Mouse (Mus musculus) ES-E14 (cell line): ENCODE data around the gene Pla2g4a.

ENCODE experiments used
- CHD2 ChIP-seq: IDR thresholded peaks from 2 replicates; pipeline ENCODE4 v1.6.1; 2014; ENCODE audit warnings: mild to moderate bottlenecking, low read depth, low read length, inconsistent platforms
- HCFC1 ChIP-seq: IDR thresholded peaks from 2 replicates; pipeline ENCODE4 v1.6.1; 2012; ENCODE audit warnings: low read length, inconsistent platforms, borderline replicate concordance; ENCODE audit not compliant: insufficient read depth
- MAFK ChIP-seq: IDR thresholded peaks from 2 replicates; pipeline ENCODE4 v1.6.1; 2014; ENCODE audit warnings: mild to moderate bottlenecking, low read depth, low read length, inconsistent platforms; ENCODE audit not compliant: insufficient read depth
- ZC3H11A ChIP-seq: IDR thresholded peaks from 2 replicates; pipeline ENCODE4 v1.6.1; 2012; ENCODE audit warnings: low read depth, mild to moderate bottlenecking, inconsistent platforms, low read length, borderline replicate concordance
- ZNF384 ChIP-seq: IDR thresholded peaks from 2 replicates; pipeline ENCODE4 v1.6.1; 2012; ENCODE audit warnings: low read depth, low read length, inconsistent platforms

DNA sequence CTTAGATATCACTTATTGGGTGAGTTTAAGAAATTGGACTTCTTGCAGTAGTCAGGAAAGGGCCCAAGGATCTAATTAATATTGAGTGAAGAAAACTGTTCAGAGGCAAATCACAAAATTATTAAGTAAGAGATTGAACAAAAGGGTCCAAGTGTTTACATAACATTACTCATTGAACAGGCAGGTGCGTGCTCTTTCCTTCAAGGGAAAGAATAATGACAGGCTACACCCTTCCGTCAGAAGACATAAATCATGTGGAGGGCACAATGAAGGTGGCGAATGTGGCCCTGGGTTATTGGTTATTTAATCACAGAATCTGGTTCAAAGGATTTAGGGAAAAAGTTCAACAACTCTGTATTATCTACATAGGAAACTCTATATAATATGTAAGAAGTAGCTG lies 82.9 kb downstream of the Pla2g4a start:
- no peak for TF ChIP-seq ZNF384
- TF ChIP-seq CHD2 = no peak
- TF ChIP-seq HCFC1 = no peak
- no peak for TF ChIP-seq MAFK
- no peak for TF ChIP-seq ZC3H11A
